Mouse (Mus musculus) limb, embryonic 10.5 days (tissue): ENCODE measurements around the gene Mecr. TPM values are rescaled to one million over a fixed set of nuclear protein-coding genes. Genes with fewer than 3 reads are reported as not detected.
"Not testable (repeated sequence)": the region's sequence is repeated elsewhere in the genome, so short reads cannot be mapped to it uniquely, and the experiment has no call there.

Experiments used
- DNase-seq: peaks from one replicate; pipeline ENCODE4 v3.0.0-alpha.2; 2017; ENCODE audit warnings: low spot score
- H3K27ac ChIP-seq: fragments of 300-500 bp; sonication (generic); 2 replicates; pipeline ENCODE4 v1.5.1; 2016; ENCODE audit warnings: mild to moderate bottlenecking
- H3K27me3 ChIP-seq: fragments of 300-500 bp; sonication (generic); 2 replicates; pipeline ENCODE4 v1.6.1; 2016; ENCODE audit warnings: low read depth, mild to moderate bottlenecking; ENCODE audit not compliant: poor library complexity, severe bottlenecking
- H3K36me3 ChIP-seq: fragments of 300-500 bp; sonication (generic); 2 replicates; pipeline ENCODE4 v1.6.1; 2016; ENCODE audit warnings: mild to moderate bottlenecking, moderate library complexity
- H3K4me1 ChIP-seq: fragments of 300-500 bp; sonication (generic); 2 replicates; pipeline ENCODE4 v1.6.1; 2016
- H3K4me3 ChIP-seq: fragments of 300-500 bp; sonication (generic); 2 replicates; pipeline ENCODE4 v1.5.1; 2016; ENCODE audit warnings: mild to moderate bottlenecking, moderate library complexity
- H3K9me3 ChIP-seq: fragments of 300-500 bp; sonication (generic); replicated peaks from 2 replicates; pipeline ENCODE4 v1.6.1; 2016; ENCODE audit warnings: mild to moderate bottlenecking
- WGBS: fragments of 180-500 bp; shearing (Covaris S2); methylation state at CpG from one replicate; pipeline ENCODE4 v1.1.7; 2016; 5-methylcytosine and 5-hydroxymethylcytosine counted together
- polyA plus RNA-seq: library from polyadenylated mRNA; unstranded; fragments of >200 nt; fragmentation: Nextera tagmentation; extraction: Ambion mirVana; gene quantifications from 2 replicates; pipeline ENCODE4 v1.2.1, GENCODE M21; 2016

Gene Mecr
- 52.6 and 58.1 TPM in 2 replicates for polyA plus RNA-seq

DNA sequence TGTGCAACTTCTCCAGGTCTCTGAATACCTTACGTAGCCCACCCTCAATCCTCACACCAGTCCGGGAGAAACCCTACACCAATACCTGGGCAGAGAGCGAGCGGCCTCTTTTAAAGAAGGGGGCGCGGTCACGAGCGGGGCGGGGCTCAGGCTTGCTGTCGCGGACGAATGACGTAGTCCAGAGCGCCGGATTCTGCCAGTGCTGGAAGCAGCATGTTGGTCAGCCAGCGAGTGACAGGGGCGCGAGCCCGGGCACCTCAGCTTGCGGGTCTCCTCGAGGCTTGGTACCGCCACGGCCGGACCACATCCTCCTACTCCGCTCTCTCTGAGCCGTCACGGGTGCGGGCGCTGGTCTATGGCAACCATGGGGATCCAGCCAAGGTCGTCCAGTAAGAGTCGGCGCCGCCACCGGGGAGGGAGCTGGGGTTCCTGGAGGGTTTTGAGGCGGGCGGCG is at the start of gene Mecr:
TSS of gene Mecr (plus strand) at position 181 of the 454 bp plus-strand sequence.
- peaks cover 40% of the 10 kb centered on the region for H3K4me1 ChIP-seq
- peaks cover 15% of the 10 kb centered on the region; the same call in 1 of the 2 replicates for H3K27me3 ChIP-seq
- under 1% methylated on average over 37 of the region's 37 CpGs for WGBS
- peak within 1 kb of the TSS; percentile 100 for H3K4me3 ChIP-seq
- peak; percentile 97 for DNase-seq
- peak within 1 kb of the TSS; percentile 83 for H3K27ac ChIP-seq
- H3K9me3 ChIP-seq = no peaks in the 10 kb centered on the region
- peaks cover 9% of the 10 kb centered on the region; the same call in 1 of the 2 replicates for H3K36me3 ChIP-seq

- Histone ChIP-seq H3K27ac (no peak overlapping the region), H3K4me1 (peaks cover 42% of the 10 kb centered on the region), H3K9me3 (no peaks in the 10 kb centered on the region), H3K4me3 (no peak overlapping the region), H3K27me3 (no peaks in the 10 kb centered on the region), H3K36me3 (no peaks in the 10 kb centered on the region)
- no peak for DNase-seq
- 77% methylated on average over 14 of the region's 14 CpGs for WGBS
Measured at GRCm38 (mm10) chr4:131796312-131797080, 46.8 kb upstream of the Mecr start.

DNA sequence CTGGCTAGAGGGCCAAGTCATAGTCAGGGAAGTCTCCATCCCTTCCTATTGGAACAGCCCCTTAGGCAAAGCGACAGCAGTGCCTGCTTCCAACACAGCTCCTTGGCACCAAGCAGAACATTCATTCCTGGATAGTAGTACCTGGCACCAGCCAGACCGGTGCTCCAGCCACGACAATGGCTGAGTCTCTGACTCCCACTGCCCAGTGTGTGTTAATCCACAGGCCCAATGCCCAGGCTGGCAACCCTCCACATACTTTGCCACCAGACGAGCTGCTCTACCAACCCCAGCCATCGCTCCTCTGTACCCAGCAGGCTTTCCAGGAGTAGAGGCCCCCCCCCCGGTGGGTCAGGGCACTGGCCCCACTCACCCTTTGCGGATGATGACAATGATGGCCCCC is 45.8 kb upstream of the Mecr start:
- H3K27ac ChIP-seq = no peak overlapping the region
- peaks cover 45% of the 10 kb centered on the region for H3K4me1 ChIP-seq
- DNase-seq = no peak
- H3K36me3 ChIP-seq = peaks cover 7% of the 10 kb centered on the region
- no peaks in the 10 kb centered on the region for H3K27me3 ChIP-seq
- no peaks in the 10 kb centered on the region for H3K9me3 ChIP-seq
- no peak overlapping the region for H3K4me3 ChIP-seq
- 84% methylated on average over 7 of the region's 7 CpGs for WGBS

GRCm38 (mm10) chr4:131797920-131798319 is 45.4 kb upstream of the Mecr start:
- no peak overlapping the region for H3K4me3 ChIP-seq
- no peaks in the 10 kb centered on the region for H3K9me3 ChIP-seq
- DNase-seq = no peak
- H3K4me1 ChIP-seq = peaks cover 49% of the 10 kb centered on the region
- no peaks in the 10 kb centered on the region for H3K27me3 ChIP-seq
- H3K27ac ChIP-seq = no peak overlapping the region
- WGBS = 66% methylated on average over 12 of the region's 12 CpGs
- peaks cover 7% of the 10 kb centered on the region for H3K36me3 ChIP-seq

DNA sequence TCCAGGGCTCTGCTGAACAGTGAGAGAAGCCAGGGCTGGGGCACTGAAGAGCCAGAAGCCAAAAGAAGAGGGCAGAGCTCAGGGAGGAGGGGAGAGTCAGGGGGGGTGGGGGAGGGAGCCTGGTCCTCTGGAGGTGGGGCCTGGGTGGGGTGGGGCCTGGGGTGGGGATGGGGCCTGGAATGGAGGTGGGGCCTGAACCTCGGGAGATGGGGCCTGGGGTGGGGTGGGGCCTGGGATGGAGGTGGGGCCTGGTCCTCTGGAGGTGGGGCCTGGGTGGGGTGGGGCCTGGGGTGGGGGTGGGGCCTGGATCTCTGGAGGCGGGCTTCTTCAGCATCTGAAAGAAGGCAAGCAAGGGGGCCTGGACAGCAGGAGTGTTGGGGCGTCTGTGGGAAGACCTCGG is 44.3 kb upstream of the Mecr start:
- WGBS = 16% methylated on average over 4 of the region's 4 CpGs
- Histone ChIP-seq H3K36me3 (peaks cover 7% of the 10 kb centered on the region), H3K4me3 (no peak overlapping the region), H3K27me3 (no peaks in the 10 kb centered on the region), H3K4me1 (peaks cover 57% of the 10 kb centered on the region), H3K27ac (peak overlapping the region; percentile 54; the same call in 1 of the 2 replicates), H3K9me3 (no peaks in the 10 kb centered on the region)
- DNase-seq = no peak

- Histone ChIP-seq H3K36me3 (peaks cover 7% of the 10 kb centered on the region), H3K27me3 (no peaks in the 10 kb centered on the region), H3K27ac (peak overlapping the region; percentile 64), H3K9me3 (no peaks in the 10 kb centered on the region), H3K4me3 (no peak overlapping the region), H3K4me1 (peaks cover 37% of the 10 kb centered on the region)
- WGBS = 70% methylated on average over 9 of the region's 9 CpGs
- DNase-seq = no peak
Measured at GRCm38 (mm10) chr4:131803846-131804245, 39.4 kb upstream of the Mecr start.

GRCm38 (mm10) chr4:131804732-131805131 is 38.5 kb upstream of the Mecr start:
- not testable (repeated sequence) for H3K27ac ChIP-seq, H3K9me3 ChIP-seq, H3K4me3 ChIP-seq, H3K27me3 ChIP-seq, DNase-seq, H3K36me3 ChIP-seq
- peaks cover 29% of the 10 kb centered on the region for H3K4me1 ChIP-seq
- 96% methylated on average over 4 of the region's 6 CpGs for WGBS

DNA sequence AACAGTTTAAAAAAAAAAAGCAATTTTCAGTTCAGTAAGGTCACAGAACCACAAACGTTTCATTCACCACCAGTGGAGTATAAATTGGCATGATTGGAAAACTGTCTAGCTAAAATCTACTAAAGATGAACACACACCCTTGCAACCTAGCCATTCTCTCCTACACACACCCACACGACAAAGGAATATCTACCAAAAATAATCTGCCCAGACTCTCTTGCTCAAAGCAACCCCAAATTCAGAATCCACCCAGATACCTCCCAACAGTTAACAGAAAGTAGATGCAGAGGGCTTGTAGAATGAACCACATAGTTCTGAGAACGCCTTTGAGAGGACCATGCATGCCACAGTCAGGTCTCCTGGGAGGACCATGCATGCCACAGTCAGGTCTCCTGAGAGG is 38.0 kb upstream of the Mecr start:
- H3K36me3 ChIP-seq = peaks cover 7% of the 10 kb centered on the region
- 82% methylated on average over 3 of the region's 3 CpGs for whole genome bisulfite sequencing
- H3K9me3 ChIP-seq = no peaks in the 10 kb centered on the region
- no peak overlapping the region for H3K27ac ChIP-seq
- no peak for DNase-seq
- peaks cover 27% of the 10 kb centered on the region for H3K4me1 ChIP-seq
- no peak overlapping the region for H3K4me3 ChIP-seq
- H3K27me3 ChIP-seq = no peaks in the 10 kb centered on the region

GRCm38 (mm10) chr4:131812458-131812857 is 30.8 kb upstream of the Mecr start:
- 90% methylated on average over 11 of the region's 11 CpGs for WGBS
- H3K36me3 ChIP-seq = no peaks in the 10 kb centered on the region

DNA sequence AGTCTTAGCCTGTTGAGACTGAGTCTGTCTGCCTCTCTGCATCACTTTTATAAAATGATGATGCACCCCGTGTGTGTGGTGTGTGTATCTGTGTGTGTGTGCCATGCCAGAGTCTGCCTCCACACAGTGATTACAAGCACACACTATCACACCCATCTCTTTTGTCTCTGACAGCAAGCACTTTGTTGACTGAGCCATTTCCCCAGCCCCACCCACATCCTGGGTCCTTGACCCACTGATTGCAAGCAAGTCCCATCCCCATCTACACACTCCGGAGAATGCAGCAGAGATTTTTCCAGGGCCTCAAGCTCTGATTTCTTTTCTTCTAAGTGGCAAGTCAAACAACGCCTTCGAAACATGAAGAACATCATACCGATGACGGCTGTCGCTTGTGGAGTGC is 29.5 kb upstream of the Mecr start:
- H3K4me1 ChIP-seq = 0 out of 2 replicates have a peak, but pooled peaks cover under 1% of the 10 kb centered on the region
- H3K4me3 ChIP-seq = no peak overlapping the region
- H3K9me3 ChIP-seq = no peaks in the 10 kb centered on the region
- H3K27me3 ChIP-seq = 0 out of 2 replicates have a peak, but pooled peaks cover 1% of the 10 kb centered on the region
- H3K36me3 ChIP-seq = no peaks in the 10 kb centered on the region
- DNase-seq = no peak
- no peak overlapping the region for H3K27ac ChIP-seq
- WGBS = 94% methylated on average over 7 of the region's 7 CpGs

More at GRCm38 (mm10) chr4:131812458-131812857, 30.8 kb upstream of the Mecr start:
- no peak for DNase-seq
- Histone ChIP-seq H3K9me3 (no peaks in the 10 kb centered on the region), H3K27me3 (no peaks in the 10 kb centered on the region), H3K4me1 (no peaks in the 10 kb centered on the region), H3K27ac (no peak overlapping the region), H3K4me3 (no peak overlapping the region)

- WGBS = 82% methylated on average over 10 of the region's 10 CpGs
- DNase-seq = no peak
- H3K4me3 ChIP-seq = no peak overlapping the region
- peaks cover 12% of the 10 kb centered on the region; the same call in 1 of the 2 replicates for H3K27me3 ChIP-seq
- H3K4me1 ChIP-seq = peaks cover 8% of the 10 kb centered on the region
- H3K36me3 ChIP-seq = no peaks in the 10 kb centered on the region; the same call in 1 of the 2 replicates
- H3K9me3 ChIP-seq = no peaks in the 10 kb centered on the region
- no peak overlapping the region for H3K27ac ChIP-seq
Measured at GRCm38 (mm10) chr4:131814869-131815268, 28.4 kb upstream of the Mecr start.

DNA sequence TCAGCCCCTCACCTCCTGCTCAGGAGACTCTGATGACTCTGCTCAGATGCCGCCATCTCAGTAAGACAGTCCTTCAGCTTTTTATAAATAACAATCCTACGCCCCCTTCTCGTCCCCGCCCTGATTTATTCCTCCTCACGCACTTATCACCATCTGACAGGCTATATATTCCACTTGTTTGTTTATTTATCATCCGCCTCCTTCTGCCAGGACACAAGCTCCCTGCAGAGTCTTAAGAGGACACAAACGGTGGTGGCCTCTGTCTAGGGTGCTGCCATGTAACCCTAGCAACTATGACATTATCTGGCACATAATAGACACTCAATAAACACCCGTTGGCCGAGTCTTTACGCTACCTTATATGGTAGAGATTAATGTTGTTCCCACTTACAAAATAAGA is 27.5 kb upstream of the Mecr start:
- 79% methylated on average over 10 of the region's 10 CpGs for WGBS
- Histone ChIP-seq H3K4me3 (no peak overlapping the region), H3K27ac (no peak overlapping the region), H3K36me3 (no peaks in the 10 kb centered on the region; the same call in 1 of the 2 replicates), H3K9me3 (no peaks in the 10 kb centered on the region), H3K4me1 (peaks cover 16% of the 10 kb centered on the region), H3K27me3 (peaks cover 16% of the 10 kb centered on the region; the same call in 1 of the 2 replicates)
- DNase-seq = no peak

GRCm38 (mm10) chr4:131818926-131819325 is 24.3 kb upstream of the Mecr start:
- no peak for DNase-seq
- Histone ChIP-seq H3K4me3 (no peak overlapping the region), H3K27me3 (peaks cover 16% of the 10 kb centered on the region; the same call in 1 of the 2 replicates), H3K4me1 (peaks cover 26% of the 10 kb centered on the region), H3K9me3 (no peaks in the 10 kb centered on the region), H3K27ac (no peak overlapping the region), H3K36me3 (no peaks in the 10 kb centered on the region; the same call in 1 of the 2 replicates)
- 49% methylated on average over 23 of the region's 23 CpGs for WGBS
